Mouse (Mus musculus): Measurements from ENCODE around the gene Gnao1. TPM values are rescaled to one million over a fixed set of nuclear protein-coding genes. Genes with fewer than 3 reads are reported as not detected.

The Gnao1 gene
- polyA plus RNA-seq, 1 experiment from 2014 or later = 1.1 TPM

DNA sequence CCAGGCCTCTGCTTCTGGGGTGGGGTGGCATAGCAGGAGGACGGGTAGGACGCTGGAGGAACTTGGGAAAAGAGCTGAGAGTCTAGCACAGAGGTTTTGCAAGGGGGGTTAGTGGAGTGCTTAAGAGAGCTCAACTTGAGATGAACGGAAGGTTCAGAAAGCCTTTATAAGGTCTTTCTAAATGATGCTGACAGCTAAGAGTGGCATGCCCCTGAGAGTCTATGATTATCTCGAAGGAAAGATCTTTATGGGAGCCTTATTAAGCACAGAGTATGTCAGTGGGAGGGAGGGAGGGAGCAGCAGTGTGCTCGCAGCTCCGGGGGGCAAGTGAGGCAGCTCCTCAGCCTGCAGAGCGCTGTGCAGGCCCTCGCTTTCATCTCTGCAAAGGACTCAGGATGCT lies 29.3 kb downstream of the Gnao1 start:
- Histone ChIP-seq H3K4me3 (ENCODE audit: low read depth, low read length) (no peak overlapping the region), H3K9ac (ENCODE audit: low read length) (no peak overlapping the region), H3K4me2 (ENCODE audit: low read depth, severe bottlenecking) (no peak overlapping the region), H3K27me3 (ENCODE audit: control insufficient read depth, insufficient read depth, low read length) (no peaks in the 10 kb centered on the region), H3K27ac (replicated peaks; ENCODE audit: low read depth, low read length) (no peak overlapping the region), H3K36me3 (ENCODE audit: control insufficient read depth, insufficient read depth, low read length) (no peaks in the 10 kb centered on the region), H3K9me3 (ENCODE audit: control insufficient read depth, low read length) (no peaks in the 10 kb centered on the region), H3K4me1 (ENCODE audit: control insufficient read depth, insufficient read depth, low read length) (peaks cover 4% of the 10 kb centered on the region; the same call in 1 of the 2 replicates)
- DNase-seq (ENCODE audit: low spot score) (no peak), ATAC-seq (ENCODE audit: insufficient number of reproducible peaks, low FRiP score, low TSS enrichment, low read depth) (no peak)
- 24% methylated on average over 8 of the region's 8 CpGs for WGBS

DNA sequence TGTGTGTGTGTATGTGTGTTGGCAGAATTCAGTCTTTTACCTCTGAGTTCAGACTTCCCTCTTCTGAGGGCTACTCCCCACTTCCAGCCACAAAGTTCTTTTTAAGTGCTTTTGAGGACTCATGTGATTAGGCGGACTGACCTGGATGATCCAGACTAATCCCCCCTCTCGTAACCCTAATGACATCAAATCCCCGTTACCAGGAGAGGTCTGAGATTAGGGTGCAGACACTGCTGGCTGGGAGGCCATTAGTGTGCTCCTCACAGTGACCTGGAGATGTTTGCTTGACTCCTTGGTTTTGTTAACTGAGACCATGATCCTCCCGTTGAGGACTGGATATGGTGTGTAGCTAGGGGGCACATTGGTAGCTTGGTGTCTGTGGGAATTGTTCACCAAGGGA lies 30.7 kb downstream of the Gnao1 start:
- DNase-seq (ENCODE audit: low spot score) = no peak
- peaks cover 4% of the 10 kb centered on the region; the same call in 1 of the 2 replicates for H3K4me1 ChIP-seq (ENCODE audit: control insufficient read depth, insufficient read depth, low read length)

DNA sequence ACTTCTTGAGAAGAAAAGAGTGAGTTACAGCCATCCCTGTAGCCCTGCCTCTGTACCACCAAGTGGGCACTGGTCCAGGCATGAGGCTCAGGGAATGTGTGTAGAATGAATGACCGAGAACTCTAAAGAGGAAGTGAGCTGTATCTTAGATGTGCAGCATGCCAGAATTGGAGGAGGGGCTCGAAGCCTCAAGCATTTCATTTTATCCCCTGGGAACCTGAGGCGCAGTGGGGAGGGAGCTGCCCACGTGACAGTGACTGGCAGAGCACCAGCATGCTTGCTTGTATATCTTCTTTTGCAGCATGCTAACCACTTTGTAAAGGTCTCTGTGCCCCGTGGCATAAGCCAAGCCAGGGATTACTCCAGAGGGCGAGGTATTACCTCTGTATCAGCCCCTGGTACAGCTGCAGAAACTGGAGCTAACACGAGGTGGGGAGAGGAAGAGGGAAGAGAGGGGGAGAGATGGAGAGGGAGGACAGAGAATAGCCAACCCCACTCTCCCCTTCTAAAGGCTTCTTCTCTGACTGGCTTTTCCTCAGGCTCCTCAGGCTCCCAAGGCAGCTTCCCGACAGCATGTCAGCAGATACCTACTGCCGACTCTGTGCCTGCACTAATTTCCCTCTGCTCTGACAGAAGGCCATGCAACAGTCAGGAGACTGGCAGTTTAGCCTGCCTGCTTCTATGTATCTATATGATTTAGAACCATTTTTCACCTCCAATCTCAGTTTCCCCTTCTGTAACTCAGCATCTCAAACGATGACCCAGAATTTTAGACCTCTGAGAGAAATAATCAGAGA lies 31.4 kb downstream of the Gnao1 start:
- no peak overlapping the region for H3K27ac ChIP-seq (replicated peaks; ENCODE audit: low read depth, low read length)
- H3K9me3 ChIP-seq (ENCODE audit: control insufficient read depth, low read length) = no peaks in the 10 kb centered on the region
- no peak overlapping the region for H3K4me3 ChIP-seq (ENCODE audit: low read depth, low read length)
- no peak overlapping the region for H3K9ac ChIP-seq (ENCODE audit: low read length)
- H3K4me1 ChIP-seq (ENCODE audit: control insufficient read depth, insufficient read depth, low read length) = peaks cover 4% of the 10 kb centered on the region; the same call in 1 of the 2 replicates
- H3K36me3 ChIP-seq (ENCODE audit: control insufficient read depth, insufficient read depth, low read length) = no peaks in the 10 kb centered on the region
- H3K4me2 ChIP-seq (ENCODE audit: low read depth, severe bottlenecking) = no peak overlapping the region
- DNase-seq (ENCODE audit: low spot score) (no peak), ATAC-seq (ENCODE audit: insufficient number of reproducible peaks, low FRiP score, low TSS enrichment, low read depth) (no peak)
- no peaks in the 10 kb centered on the region for H3K27me3 ChIP-seq (ENCODE audit: control insufficient read depth, insufficient read depth, low read length)
- 73% methylated on average over 10 of the region's 10 CpGs for WGBS

More for the DNA sequence above, 30.7 kb downstream of the Gnao1 start:
- H3K27ac ChIP-seq (replicated peaks; ENCODE audit: low read depth, low read length) = no peak overlapping the region
- WGBS = 56% methylated on average over 4 of the region's 4 CpGs
- no peak for ATAC-seq (ENCODE audit: insufficient number of reproducible peaks, low FRiP score, low TSS enrichment, low read depth)
- no peak overlapping the region for H3K4me2 ChIP-seq (ENCODE audit: low read depth, severe bottlenecking)
- H3K9ac ChIP-seq (ENCODE audit: low read length) = no peak overlapping the region
- no peaks in the 10 kb centered on the region for H3K36me3 ChIP-seq (ENCODE audit: control insufficient read depth, insufficient read depth, low read length)
- H3K9me3 ChIP-seq (ENCODE audit: control insufficient read depth, low read length) = no peaks in the 10 kb centered on the region
- no peaks in the 10 kb centered on the region for H3K27me3 ChIP-seq (ENCODE audit: control insufficient read depth, insufficient read depth, low read length)
- no peak overlapping the region for H3K4me3 ChIP-seq (ENCODE audit: low read depth, low read length)

DNA sequence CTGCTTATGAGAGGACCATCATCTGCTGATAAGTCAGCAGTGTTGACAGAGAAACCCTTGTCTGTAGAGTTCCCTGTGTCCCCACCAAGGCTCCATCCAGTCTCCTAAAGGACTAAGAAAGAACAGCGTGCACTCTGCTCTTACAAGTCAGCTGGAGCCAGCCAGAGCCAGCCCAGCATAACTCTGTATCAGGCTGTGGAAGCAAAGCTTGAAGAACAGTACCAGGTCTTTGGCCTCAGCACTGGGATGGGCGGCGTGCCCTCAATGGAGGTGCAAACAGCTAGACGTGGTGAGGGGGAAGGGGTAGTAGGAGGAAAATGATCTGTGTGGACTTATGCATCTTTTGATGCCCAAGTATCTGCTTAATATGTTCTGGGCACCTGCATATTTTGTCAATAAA lies 32.8 kb downstream of the Gnao1 start:
- H3K4me1 ChIP-seq (ENCODE audit: control insufficient read depth, insufficient read depth, low read length) = peaks cover 4% of the 10 kb centered on the region; the same call in 1 of the 2 replicates
- H3K9ac ChIP-seq (ENCODE audit: low read length) = no peak overlapping the region
- 95% methylated on average over 4 of the region's 4 CpGs for WGBS

DNA sequence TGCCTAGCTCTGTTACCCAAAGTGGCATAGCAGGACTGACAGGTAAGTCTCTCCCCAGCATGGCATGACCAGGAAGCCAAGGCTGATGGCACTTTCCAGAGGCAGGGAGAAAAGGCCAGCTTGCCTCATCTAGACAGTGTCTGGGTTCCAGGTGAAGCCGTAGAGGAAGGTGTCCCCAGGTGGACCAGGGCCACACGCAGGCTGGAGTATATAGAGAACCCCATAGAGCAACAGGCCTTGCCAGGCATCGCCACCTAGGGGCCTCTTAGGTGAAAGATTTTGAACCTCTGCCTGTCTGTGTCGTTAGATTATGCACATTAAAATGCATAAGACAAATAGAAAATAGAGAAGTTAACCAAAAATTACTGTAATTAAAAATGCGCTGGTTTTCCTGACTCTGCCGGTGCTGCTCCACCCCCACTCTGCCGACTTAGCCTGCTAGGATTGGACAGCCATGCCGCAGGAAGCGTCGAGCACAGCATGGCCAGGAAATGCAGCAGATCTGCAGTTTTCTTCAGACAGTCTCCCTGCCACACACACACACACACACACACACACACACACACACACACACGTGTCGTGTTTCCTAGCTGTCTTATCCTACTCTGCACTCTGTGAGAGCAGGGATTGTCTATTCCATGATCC lies 34.2 kb downstream of the Gnao1 start:
- no peak overlapping the region for H3K4me2 ChIP-seq (ENCODE audit: low read depth, severe bottlenecking)
- H3K9ac ChIP-seq (ENCODE audit: low read length) = no peak overlapping the region
- no peaks in the 10 kb centered on the region for H3K9me3 ChIP-seq (ENCODE audit: control insufficient read depth, low read length)
- H3K36me3 ChIP-seq (ENCODE audit: control insufficient read depth, insufficient read depth, low read length) = no peaks in the 10 kb centered on the region
- no peaks in the 10 kb centered on the region for H3K27me3 ChIP-seq (ENCODE audit: control insufficient read depth, insufficient read depth, low read length)
- ATAC-seq (ENCODE audit: insufficient number of reproducible peaks, low FRiP score, low TSS enrichment, low read depth) (no peak), DNase-seq (ENCODE audit: low spot score) (no peak)
- H3K4me3 ChIP-seq (ENCODE audit: low read depth, low read length) = no peak overlapping the region
- no peaks in the 10 kb centered on the region for H3K4me1 ChIP-seq (ENCODE audit: control insufficient read depth, insufficient read depth, low read length)
- 48% methylated on average over 12 of the region's 12 CpGs for WGBS
- no peak overlapping the region for H3K27ac ChIP-seq (replicated peaks; ENCODE audit: low read depth, low read length)

More for the DNA sequence above, 32.8 kb downstream of the Gnao1 start:
- ATAC-seq (ENCODE audit: insufficient number of reproducible peaks, low FRiP score, low TSS enrichment, low read depth) (no peak), DNase-seq (ENCODE audit: low spot score) (no peak)
- Histone ChIP-seq H3K4me2 (ENCODE audit: low read depth, severe bottlenecking) (no peak overlapping the region), H3K4me3 (ENCODE audit: low read depth, low read length) (no peak overlapping the region), H3K36me3 (ENCODE audit: control insufficient read depth, insufficient read depth, low read length) (no peaks in the 10 kb centered on the region), H3K27me3 (ENCODE audit: control insufficient read depth, insufficient read depth, low read length) (no peaks in the 10 kb centered on the region), H3K9me3 (ENCODE audit: control insufficient read depth, low read length) (no peaks in the 10 kb centered on the region), H3K27ac (replicated peaks; ENCODE audit: low read depth, low read length) (no peak overlapping the region)

DNA sequence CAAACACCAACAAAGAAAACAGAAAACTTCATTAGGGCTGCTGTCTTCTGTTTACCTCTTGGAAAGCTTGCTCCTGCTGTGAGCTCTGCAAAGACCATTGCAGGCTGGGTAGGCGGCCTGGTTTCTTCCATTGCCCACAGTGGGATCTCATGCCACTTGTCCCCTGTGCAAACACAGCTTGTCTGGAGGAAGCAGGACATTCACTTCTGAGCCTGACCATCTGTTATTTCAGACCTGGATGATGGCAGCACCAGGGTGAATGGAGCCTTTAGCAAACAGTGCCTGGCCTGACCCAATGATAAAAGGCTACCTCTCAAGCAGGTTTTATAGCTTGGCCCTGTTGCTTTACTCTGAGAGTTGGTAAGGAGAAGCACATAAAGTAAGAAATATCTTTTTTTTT lies 35.4 kb downstream of the Gnao1 start:
- Histone ChIP-seq H3K36me3 (ENCODE audit: control insufficient read depth, insufficient read depth, low read length) (no peaks in the 10 kb centered on the region), H3K4me2 (ENCODE audit: low read depth, severe bottlenecking) (no peak overlapping the region), H3K4me1 (ENCODE audit: control insufficient read depth, insufficient read depth, low read length) (no peaks in the 10 kb centered on the region), H3K9ac (ENCODE audit: low read length) (no peak overlapping the region), H3K4me3 (ENCODE audit: low read depth, low read length) (no peak overlapping the region), H3K27me3 (ENCODE audit: control insufficient read depth, insufficient read depth, low read length) (no peaks in the 10 kb centered on the region), H3K9me3 (ENCODE audit: control insufficient read depth, low read length) (no peaks in the 10 kb centered on the region), H3K27ac (replicated peaks; ENCODE audit: low read depth, low read length) (no peak overlapping the region)
- 74% methylated on average over 1 of the region's 1 CpGs for WGBS
- DNase-seq (ENCODE audit: low spot score) (no peak), ATAC-seq (ENCODE audit: insufficient number of reproducible peaks, low FRiP score, low TSS enrichment, low read depth) (no peak)

DNA sequence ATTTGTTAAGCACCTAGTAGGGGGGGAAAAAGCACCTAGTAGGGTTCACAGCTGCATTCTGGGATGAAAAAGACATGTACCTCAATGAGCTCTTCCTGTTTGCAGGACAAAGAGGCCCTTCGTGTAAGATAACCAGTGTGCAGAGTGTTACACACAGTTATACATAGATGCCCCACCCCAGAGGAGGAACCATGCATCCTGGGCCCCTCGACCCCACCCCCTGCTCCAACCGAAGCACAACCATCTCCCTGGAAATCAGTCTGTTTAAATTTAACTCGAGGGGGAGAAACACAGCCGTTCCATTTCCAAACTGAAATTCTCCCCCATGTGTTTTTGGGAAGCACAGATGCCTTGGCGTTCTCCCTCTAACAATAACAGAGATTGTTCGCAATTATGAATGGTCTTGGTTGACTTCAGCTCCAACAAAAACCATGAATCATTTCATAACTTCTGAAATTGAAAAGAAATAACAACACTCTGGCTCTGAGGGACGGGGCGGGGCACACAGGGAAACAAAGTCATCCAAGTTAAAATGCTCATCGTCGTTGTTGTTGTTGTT lies 42.4 kb downstream of the Gnao1 start:
- Histone ChIP-seq H3K36me3 (ENCODE audit: control insufficient read depth, insufficient read depth, low read length) (no peaks in the 10 kb centered on the region), H3K4me1 (ENCODE audit: control insufficient read depth, insufficient read depth, low read length) (no peaks in the 10 kb centered on the region), H3K4me2 (ENCODE audit: low read depth, severe bottlenecking) (no peak overlapping the region), H3K27me3 (ENCODE audit: control insufficient read depth, insufficient read depth, low read length) (no peaks in the 10 kb centered on the region), H3K9ac (ENCODE audit: low read length) (no peak overlapping the region), H3K4me3 (ENCODE audit: low read depth, low read length) (no peak overlapping the region), H3K27ac (replicated peaks; ENCODE audit: low read depth, low read length) (no peak overlapping the region), H3K9me3 (ENCODE audit: control insufficient read depth, low read length) (no peaks in the 10 kb centered on the region)
- DNase-seq (ENCODE audit: low spot score) (no peak), ATAC-seq (ENCODE audit: insufficient number of reproducible peaks, low FRiP score, low TSS enrichment, low read depth) (no peak)
- WGBS = 87% methylated on average over 11 of the region's 11 CpGs

DNA sequence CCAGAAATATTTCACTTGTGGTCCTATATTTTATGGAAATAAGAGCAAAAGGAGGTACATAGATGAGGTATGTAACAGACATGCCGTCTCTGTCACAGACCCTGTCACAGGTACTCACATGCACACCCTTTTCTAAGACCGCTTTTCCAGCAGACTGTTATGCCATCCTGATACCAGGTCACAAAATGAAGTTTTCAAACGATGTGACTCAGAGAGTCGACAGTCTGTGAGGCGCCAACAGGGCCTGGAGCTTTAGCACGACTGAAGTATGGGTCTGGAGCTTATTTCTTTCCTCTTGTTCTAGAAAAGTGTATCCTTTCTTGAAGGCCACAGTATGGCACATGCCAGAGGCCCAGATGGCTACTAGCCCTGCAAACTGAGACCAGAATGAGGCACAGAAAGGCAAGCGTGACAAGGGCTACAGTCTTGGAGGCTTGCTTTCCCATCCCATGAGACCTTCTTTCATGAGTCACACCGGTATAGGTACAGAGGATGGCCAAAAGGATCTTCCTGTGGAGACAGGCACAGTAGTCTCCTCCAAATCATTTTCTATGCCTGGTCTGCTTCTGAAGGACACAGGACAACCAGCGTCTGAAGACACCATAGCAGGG lies 43.2 kb downstream of the Gnao1 start:
- Histone ChIP-seq H3K4me3 (ENCODE audit: low read depth, low read length) (no peak overlapping the region), H3K9me3 (ENCODE audit: control insufficient read depth, low read length) (no peaks in the 10 kb centered on the region), H3K4me1 (ENCODE audit: control insufficient read depth, insufficient read depth, low read length) (no peaks in the 10 kb centered on the region), H3K9ac (ENCODE audit: low read length) (no peak overlapping the region), H3K4me2 (ENCODE audit: low read depth, severe bottlenecking) (no peak overlapping the region), H3K36me3 (ENCODE audit: control insufficient read depth, insufficient read depth, low read length) (no peaks in the 10 kb centered on the region), H3K27me3 (ENCODE audit: control insufficient read depth, insufficient read depth, low read length) (no peaks in the 10 kb centered on the region), H3K27ac (replicated peaks; ENCODE audit: low read depth, low read length) (no peak overlapping the region)
- 85% methylated on average over 9 of the region's 9 CpGs for WGBS
- no peak for DNase-seq (ENCODE audit: low spot score)
- no peak for ATAC-seq (ENCODE audit: insufficient number of reproducible peaks, low FRiP score, low TSS enrichment, low read depth)
